Mouse (Mus musculus) E14TG2a.4 (cell line): ENCODE measurements around the gene Kif1b.

Source experiments
- CTCF ChIP-seq: conservative IDR thresholded peaks from 2 replicates; pipeline ENCODE4 v1.5.1; 2014; ENCODE audit warnings: low read length
- POU5F1 ChIP-seq: IDR thresholded peaks from 2 replicates; pipeline ENCODE4 v1.6.1; 2014; ENCODE audit warnings: low read length, borderline replicate concordance

DNA sequence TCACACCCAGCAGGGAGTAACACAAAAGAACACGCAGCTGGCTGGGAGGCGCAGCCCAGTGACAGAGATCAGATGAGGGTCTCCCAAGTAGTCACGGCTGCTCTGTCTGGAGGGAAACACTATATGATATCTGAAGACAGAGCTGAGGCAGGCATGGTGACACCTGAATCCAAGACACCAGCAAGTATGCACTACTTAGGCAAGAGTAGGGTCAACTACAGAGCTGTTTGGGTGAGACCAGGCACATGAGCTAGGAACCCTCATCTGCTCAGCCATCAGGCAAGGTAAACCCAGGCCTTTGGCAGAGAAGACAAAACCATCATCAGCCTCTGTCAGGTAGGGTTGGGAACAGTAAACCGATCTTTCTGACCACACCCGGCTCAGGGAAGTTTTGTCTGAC lies 174.1 kb downstream of the Kif1b start:
- TF ChIP-seq CTCF: no peak
- no peak for TF ChIP-seq POU5F1
